Mouse (Mus musculus) embryonic facial prominence, embryonic 15.5 days (tissue): ENCODE data around the gene Hilpda. TPM values are rescaled to one million over a fixed set of nuclear protein-coding genes. Genes with fewer than 3 reads are reported as not detected.

Source experiments
- ATAC-seq: fragments of 200-750 bp; cut with Nextera tagmentation; 2 replicates; pipeline ENCODE4 v1.8.0; 2017; ENCODE audit warnings: low read depth, moderate TSS enrichment; ENCODE audit not compliant: insufficient number of reproducible peaks, low FRiP score, low TSS enrichment
- H3K27ac ChIP-seq: fragments of 300-500 bp; sonication (generic); replicated peaks from 2 replicates; pipeline ENCODE4 v1.5.1; 2015; ENCODE audit warnings: mild to moderate bottlenecking, inconsistent platforms
- H3K27me3 ChIP-seq: fragments of 300-500 bp; sonication (generic); 2 replicates; pipeline ENCODE4 v1.6.1; 2015; ENCODE audit warnings: inconsistent platforms
- H3K36me3 ChIP-seq: fragments of 300-500 bp; sonication (generic); 2 replicates; pipeline ENCODE4 v1.6.1; 2015; ENCODE audit warnings: mild to moderate bottlenecking, inconsistent platforms
- H3K4me1 ChIP-seq: fragments of 300-500 bp; sonication (generic); 2 replicates; pipeline ENCODE4 v1.6.1; 2015; ENCODE audit warnings: inconsistent platforms
- H3K4me2 ChIP-seq: fragments of 300-500 bp; sonication (generic); replicated peaks from 2 replicates; pipeline ENCODE4 v1.6.1; 2015; ENCODE audit warnings: mild to moderate bottlenecking, inconsistent platforms
- H3K4me3 ChIP-seq: fragments of 300-500 bp; sonication (generic); replicated peaks from 2 replicates; pipeline ENCODE4 v1.5.1; 2015; ENCODE audit warnings: mild to moderate bottlenecking, inconsistent platforms
- H3K9ac ChIP-seq: fragments of 300-500 bp; sonication (generic); 2 replicates; pipeline ENCODE4 v1.6.1; 2015; ENCODE audit warnings: inconsistent platforms
- H3K9me3 ChIP-seq: fragments of 300-500 bp; sonication (generic); replicated peaks from 2 replicates; pipeline ENCODE4 v1.6.1; 2016; ENCODE audit warnings: inconsistent platforms
- WGBS: fragments of 180-500 bp; shearing (Covaris S2); methylation state at CpG from one replicate; pipeline ENCODE4 v1.1.7; 2015; 5-methylcytosine and 5-hydroxymethylcytosine counted together
- polyA plus RNA-seq: library from polyadenylated mRNA; unstranded; fragments of >200 nt; fragmentation: Nextera tagmentation; extraction: Ambion mirVana; gene quantifications from 2 replicates; pipeline ENCODE4 v1.2.1, GENCODE M21; 2015

Gene Hilpda
- polyA plus RNA-seq, 1 experiment from 2014 or later: 40.7 TPM

DNA sequence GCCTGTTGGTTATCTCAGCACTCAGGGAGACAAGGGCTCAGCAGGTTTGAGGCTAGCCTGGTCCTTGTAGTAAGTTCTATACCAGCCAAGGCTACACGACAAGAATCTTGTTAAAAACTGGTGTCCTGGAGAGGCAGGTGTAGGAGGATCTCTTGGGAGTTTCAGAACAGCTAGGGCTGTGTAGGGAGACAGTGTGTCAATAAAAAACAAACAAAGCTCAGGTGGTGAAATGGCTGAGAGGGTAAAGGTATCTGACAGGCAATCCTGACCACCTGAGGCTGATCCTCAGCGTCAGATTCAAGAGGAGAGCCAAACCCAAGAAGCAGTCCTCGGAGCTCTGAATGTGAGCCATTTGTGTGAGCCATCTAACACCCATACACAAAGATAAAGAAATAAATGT, 26.1 kb upstream of the Hilpda start:
- Histone ChIP-seq H3K4me1 (no peaks in the 10 kb centered on the region), H3K9ac (no peak overlapping the region), H3K4me3 (no peak overlapping the region), H3K4me2 (no peak overlapping the region), H3K36me3 (no peaks in the 10 kb centered on the region), H3K27me3 (0 out of 2 replicates have a peak, but pooled peaks cover 11% of the 10 kb centered on the region), H3K9me3 (no peaks in the 10 kb centered on the region), H3K27ac (no peak overlapping the region)
- 76% methylated on average over 3 of the region's 3 CpGs for WGBS
- no peak for ATAC-seq

- no peak overlapping the region for H3K4me3 ChIP-seq
- no peaks in the 10 kb centered on the region for H3K36me3 ChIP-seq
- 36% methylated on average over 5 of the region's 5 CpGs for WGBS
- H3K9ac ChIP-seq: no peak overlapping the region
- no peak overlapping the region for H3K27ac ChIP-seq
- 0 out of 2 replicates have a peak, but pooled peaks cover 11% of the 10 kb centered on the region for H3K27me3 ChIP-seq
- H3K9me3 ChIP-seq: no peaks in the 10 kb centered on the region
- H3K4me2 ChIP-seq: no peak overlapping the region
- ATAC-seq: no peak
- no peaks in the 10 kb centered on the region for H3K4me1 ChIP-seq
These were observed 25.7 kb upstream of the Hilpda start for GRCm38 (mm10) chr6:29246585-29246984.

GRCm38 (mm10) chr6:29247072-29247471, 25.2 kb upstream of the Hilpda start:
- Histone ChIP-seq H3K9ac (no peak overlapping the region), H3K27me3 (0 out of 2 replicates have a peak, but pooled peaks cover 11% of the 10 kb centered on the region), H3K36me3 (no peaks in the 10 kb centered on the region), H3K4me3 (no peak overlapping the region), H3K4me2 (no peak overlapping the region), H3K4me1 (no peaks in the 10 kb centered on the region), H3K9me3 (no peaks in the 10 kb centered on the region), H3K27ac (no peak overlapping the region)
- ATAC-seq: no peak
- WGBS: 54% methylated on average over 4 of the region's 4 CpGs

DNA sequence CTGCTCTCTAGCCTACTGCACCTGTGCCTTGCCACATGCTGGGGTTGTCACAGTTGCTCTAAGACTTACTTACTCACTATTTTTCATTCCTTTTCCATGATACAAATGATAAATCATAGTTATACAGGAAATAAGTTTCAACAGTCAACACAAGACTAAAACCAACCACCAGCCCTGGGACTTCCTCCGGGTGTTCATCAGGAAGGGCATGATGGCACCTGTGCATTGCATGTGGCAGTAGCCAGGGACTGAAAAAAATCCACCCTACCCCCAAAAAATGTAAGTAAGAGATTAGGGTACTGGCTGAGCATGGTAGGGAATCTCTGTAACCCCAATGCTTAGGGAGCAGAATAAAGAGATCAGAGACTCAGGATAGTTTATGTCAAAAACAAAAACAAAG, 12.9 kb upstream of the Hilpda start:
- WGBS: 78% methylated on average over 1 of the region's 1 CpGs
- Histone ChIP-seq H3K9ac (no peak overlapping the region), H3K9me3 (no peaks in the 10 kb centered on the region), H3K4me3 (no peak overlapping the region), H3K36me3 (no peaks in the 10 kb centered on the region), H3K4me2 (no peak overlapping the region), H3K4me1 (no peaks in the 10 kb centered on the region), H3K27ac (no peak overlapping the region), H3K27me3 (no peaks in the 10 kb centered on the region)
- ATAC-seq: no peak

- no peak overlapping the region for H3K4me3 ChIP-seq
- H3K36me3 ChIP-seq: no peaks in the 10 kb centered on the region
- 77% methylated on average over 5 of the region's 5 CpGs for WGBS
- H3K27ac ChIP-seq: no peak overlapping the region
- H3K9ac ChIP-seq: no peak overlapping the region
- H3K4me1 ChIP-seq: no peaks in the 10 kb centered on the region
- H3K9me3 ChIP-seq: no peaks in the 10 kb centered on the region
- H3K27me3 ChIP-seq: no peaks in the 10 kb centered on the region
- ATAC-seq: no peak
- H3K4me2 ChIP-seq: no peak overlapping the region
These were observed 10.5 kb upstream of the Hilpda start for GRCm38 (mm10) chr6:29261831-29262230.

GRCm38 (mm10) chr6:29263650-29264455, 8.4 kb upstream of the Hilpda start:
- Histone ChIP-seq H3K27ac (no peak overlapping the region), H3K9me3 (no peaks in the 10 kb centered on the region), H3K4me2 (no peak overlapping the region), H3K9ac (no peak overlapping the region), H3K36me3 (no peaks in the 10 kb centered on the region), H3K4me1 (no peaks in the 10 kb centered on the region), H3K27me3 (no peaks in the 10 kb centered on the region), H3K4me3 (no peak overlapping the region)
- WGBS: 44% methylated on average over 6 of the region's 6 CpGs
- no peak for ATAC-seq

DNA sequence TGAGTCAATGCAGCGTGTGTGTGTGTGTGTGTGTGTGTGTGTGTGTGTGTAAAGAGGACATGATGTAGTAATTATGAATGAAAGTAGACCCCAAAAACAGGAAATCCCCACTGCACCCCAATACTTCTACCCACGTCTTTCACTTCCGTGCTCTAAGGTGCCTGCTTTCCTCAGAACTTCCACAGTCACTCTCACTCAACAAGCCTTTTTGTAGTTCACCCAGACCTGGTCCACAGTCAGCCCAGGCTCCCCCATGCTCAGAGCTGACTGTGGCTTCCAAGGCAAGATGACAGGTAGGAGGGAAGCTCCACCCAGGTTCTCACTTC, 7.9 kb upstream of the Hilpda start:
- H3K27me3 ChIP-seq: no peaks in the 10 kb centered on the region
- H3K4me3 ChIP-seq: no peak overlapping the region
- H3K4me2 ChIP-seq: no peak overlapping the region
- H3K36me3 ChIP-seq: no peaks in the 10 kb centered on the region
- ATAC-seq: no peak
- no peak overlapping the region for H3K27ac ChIP-seq
- WGBS: 77% methylated on average over 3 of the region's 3 CpGs
- no peaks in the 10 kb centered on the region for H3K9me3 ChIP-seq
- H3K4me1 ChIP-seq: no peaks in the 10 kb centered on the region
- no peak overlapping the region for H3K9ac ChIP-seq

DNA sequence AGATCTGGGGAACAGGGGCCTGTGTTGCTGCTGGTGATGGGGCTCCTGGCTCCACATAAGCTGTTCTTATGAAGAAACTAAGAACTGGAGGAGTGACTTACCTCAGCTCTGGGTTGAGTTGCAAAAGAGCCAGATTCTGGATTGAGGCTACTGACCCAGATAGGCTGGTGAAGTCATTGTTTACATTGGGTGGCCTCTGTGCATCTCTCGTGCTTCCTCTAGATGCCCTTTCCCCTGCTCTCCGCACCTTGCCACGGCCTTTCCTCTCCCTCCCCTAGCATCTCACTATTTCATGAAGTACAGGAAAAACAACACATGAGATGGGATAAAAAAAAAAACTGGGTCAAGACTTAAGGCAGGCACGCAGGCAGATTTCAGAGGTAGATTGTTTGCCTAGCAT, 5.4 kb upstream of the Hilpda start:
- H3K4me1 ChIP-seq: peaks cover 3% of the 10 kb centered on the region; the same call in 1 of the 2 replicates
- H3K36me3 ChIP-seq: no peaks in the 10 kb centered on the region
- no peak overlapping the region for H3K4me2 ChIP-seq
- no peak for ATAC-seq
- H3K27ac ChIP-seq: no peak overlapping the region
- no peaks in the 10 kb centered on the region for H3K27me3 ChIP-seq
- 74% methylated on average over 4 of the region's 4 CpGs for WGBS
- H3K4me3 ChIP-seq: no peak overlapping the region
- no peaks in the 10 kb centered on the region for H3K9me3 ChIP-seq
- no peak overlapping the region for H3K9ac ChIP-seq

- H3K27me3 ChIP-seq: no peaks in the 10 kb centered on the region
- 75% methylated on average over 6 of the region's 6 CpGs for WGBS
- no peak for ATAC-seq
- H3K4me1 ChIP-seq: peaks cover 10% of the 10 kb centered on the region; the same call in 1 of the 2 replicates
- no peaks in the 10 kb centered on the region for H3K9me3 ChIP-seq
- no peak overlapping the region for H3K9ac ChIP-seq
- no peak overlapping the region for H3K4me2 ChIP-seq
- H3K4me3 ChIP-seq: no peak overlapping the region
- H3K36me3 ChIP-seq: no peaks in the 10 kb centered on the region
- no peak overlapping the region for H3K27ac ChIP-seq
These were observed 3.2 kb upstream of the Hilpda start for GRCm38 (mm10) chr6:29269006-29269668.

DNA sequence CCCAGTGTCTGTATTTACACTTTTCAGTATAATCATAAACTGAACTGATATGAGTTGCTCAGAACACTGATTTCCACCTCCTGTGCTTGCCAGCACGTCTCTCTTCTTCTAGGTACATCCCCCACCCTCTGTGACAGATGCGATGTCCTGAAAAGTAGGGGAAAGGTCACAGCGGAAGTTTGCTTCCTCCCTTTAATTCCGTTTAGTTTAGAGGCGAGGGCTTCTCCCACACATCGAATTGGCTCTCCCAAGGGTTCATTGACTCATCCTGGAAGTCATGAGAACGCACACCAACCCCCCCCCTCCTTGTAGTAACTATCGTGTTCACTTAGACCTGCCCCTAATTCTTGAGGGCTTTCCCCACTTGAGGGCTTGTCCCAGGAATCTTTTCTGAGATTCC, 1.3 kb upstream of the Hilpda start:
- Histone ChIP-seq H3K9ac (no peak overlapping the region), H3K4me2 (no peak overlapping the region; the same call in 1 of the 2 replicates), H3K36me3 (peaks cover 9% of the 10 kb centered on the region; the same call in 1 of the 2 replicates), H3K9me3 (no peaks in the 10 kb centered on the region), H3K4me3 (no peak overlapping the region), H3K27ac (no peak overlapping the region), H3K27me3 (no peaks in the 10 kb centered on the region), H3K4me1 (peaks cover 14% of the 10 kb centered on the region; the same call in 1 of the 2 replicates)
- no peak for ATAC-seq
- 9% methylated on average over 8 of the region's 8 CpGs for WGBS

- Histone ChIP-seq H3K9me3 (no peaks in the 10 kb centered on the region), H3K4me2 (no peak overlapping the region), H3K9ac (no peak overlapping the region), H3K27me3 (no peaks in the 10 kb centered on the region), H3K36me3 (peaks cover 12% of the 10 kb centered on the region; the same call in 1 of the 2 replicates), H3K4me3 (no peak overlapping the region), H3K27ac (no peak overlapping the region), H3K4me1 (0 out of 2 replicates have a peak, but pooled peaks cover 11% of the 10 kb centered on the region)
- no peak for ATAC-seq
- WGBS: 87% methylated on average over 5 of the region's 5 CpGs
These were observed 4.5 kb downstream of the Hilpda start for GRCm38 (mm10) chr6:29276746-29277145.
